Mouse (Mus musculus) spleen, postnatal 14 days (tissue): ENCODE measurements around the gene Bcl6b.

Source experiments
- DNase-seq, 2 experiments: peaks; one replicate each; pipeline ENCODE4 v3.0.0; 2021 to 2022; ENCODE audit warnings: low spot score in 2 of 2

The Bcl6b gene

GRCm38 (mm10) chr11:70233016-70233415 lies 3.4 kb upstream of the Bcl6b start:
- DNase-seq, result no peak

- no peak for DNase-seq
Observed at GRCm38 (mm10) chr11:70232546-70232945, 2.9 kb upstream of the Bcl6b start.

GRCm38 (mm10) chr11:70230239-70230727 lies 685 bp upstream of the Bcl6b start:
- DNase-seq, result peak; percentile 67 to 82

GRCm38 (mm10) chr11:70228828-70229227 lies 770 bp downstream of the Bcl6b start:
- peak; percentile 74 to 82 for DNase-seq

- DNase-seq, result no peak
Observed at GRCm38 (mm10) chr11:70227661-70228245, 1.8 kb downstream of the Bcl6b start.

- no peak for DNase-seq
Observed at GRCm38 (mm10) chr11:70227126-70227525, 2.5 kb downstream of the Bcl6b start.

- DNase-seq, result no peak
Observed at GRCm38 (mm10) chr11:70226602-70226890, 3.1 kb downstream of the Bcl6b start.

- DNase-seq, result no peak
Observed at GRCm38 (mm10) chr11:70225798-70226601, 3.6 kb downstream of the Bcl6b start.

- DNase-seq, result no peak
Observed at GRCm38 (mm10) chr11:70223724-70224123, 5.9 kb downstream of the Bcl6b start.

- no peak for DNase-seq
Observed at GRCm38 (mm10) chr11:70221603-70222500, 7.7 kb downstream of the Bcl6b start.

GRCm38 (mm10) chr11:70220731-70221602 lies 8.6 kb downstream of the Bcl6b start, which contains the start of gene Slc16a13:
TSS of gene Slc16a13 (minus strand) at chr11:70221064.
- peak; percentile 76 to 79 for DNase-seq

- DNase-seq, result no peak
Observed at GRCm38 (mm10) chr11:70220323-70220722, 9.3 kb downstream of the Bcl6b start.

- DNase-seq, result no peak
Observed at GRCm38 (mm10) chr11:70219873-70220272, 9.7 kb downstream of the Bcl6b start.

- no peak for DNase-seq
Observed at GRCm38 (mm10) chr11:70218741-70219470, 10.7 kb downstream of the Bcl6b start.

GRCm38 (mm10) chr11:70218039-70218438 lies 11.6 kb downstream of the Bcl6b start:
- DNase-seq, result no peak

GRCm38 (mm10) chr11:70216103-70216502 lies 13.5 kb downstream of the Bcl6b start:
- DNase-seq, result no peak

GRCm38 (mm10) chr11:70215301-70215700 lies 14.3 kb downstream of the Bcl6b start:
- DNase-seq, result no peak

GRCm38 (mm10) chr11:70214856-70215209 lies 14.8 kb downstream of the Bcl6b start:
- no peak for DNase-seq

GRCm38 (mm10) chr11:70214191-70214855 lies 15.3 kb downstream of the Bcl6b start:
- DNase-seq, result no peak

GRCm38 (mm10) chr11:70213736-70214135 lies 15.9 kb downstream of the Bcl6b start:
- no peak for DNase-seq
